Mouse (Mus musculus): ENCODE data around the gene Asic4.

GRCm38 (mm10) chr1:75450314-75451005 lies at the start of gene Asic4:
- TF ChIP-seq CTCF (IDR thresholded peaks at IDR 0.05; ENCODE audit: insufficient read depth, low read depth, low read length) (no peak), POLR2A (IDR thresholded peaks at IDR 0.05; ENCODE audit: insufficient read depth, low read depth, low read length) (no peak)
